Mouse (Mus musculus) brain, embryonic 14.5 days (tissue): Measurements from ENCODE around the gene Efcab1.

Experiments
- CTCF ChIP-seq: fragments of 200-500 bp; IDR thresholded peaks from 2 replicates; pipeline ENCODE4 v1.5.1; 2012; ENCODE audit warnings: inconsistent platforms, mild to moderate bottlenecking, moderate library complexity, borderline replicate concordance; ENCODE audit not compliant: insufficient read depth, insufficient read length; ENCODE audit errors: extremely low read depth
- POLR2A ChIP-seq: fragments of 200-500 bp; IDR thresholded peaks from 2 replicates; pipeline ENCODE4 v1.6.1; 2012; ENCODE audit warnings: mild to moderate bottlenecking, inconsistent platforms, borderline replicate concordance; ENCODE audit not compliant: poor library complexity, insufficient read depth, insufficient read length, severe bottlenecking; ENCODE audit errors: extremely low read depth

DNA sequence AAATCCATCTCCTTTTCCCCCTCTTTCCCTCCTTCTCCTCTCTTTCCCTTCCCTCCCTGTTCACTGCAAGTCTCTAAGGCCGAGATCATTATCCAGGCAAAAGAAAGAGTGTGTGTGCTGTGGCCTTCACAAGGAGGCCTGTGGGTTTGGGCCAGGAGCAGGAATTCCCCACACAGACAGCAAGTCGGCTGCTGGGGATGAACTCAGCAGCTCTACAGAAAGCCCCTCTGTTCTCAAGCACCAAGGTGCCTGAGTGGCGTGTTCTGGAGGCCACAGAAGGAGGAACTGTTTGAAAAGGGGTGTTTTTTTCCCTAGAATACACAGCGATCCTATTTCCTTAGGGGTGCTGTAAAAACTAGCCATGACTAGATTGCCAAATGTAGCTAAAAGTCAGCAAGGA is 12.5 kb upstream of the Efcab1 start:
- TF ChIP-seq CTCF (no peak), POLR2A (no peak)
